Comparison of ENCODE assay signal across 35 mouse cellular contexts in genomic region chr9:14721610-14722009, GRCm38 (mm10). TPM values are rescaled to one million over a fixed set of nuclear protein-coding genes. Genes with fewer than 3 reads are reported as not detected.
"Had no signal": no experiment of that assay in that cellular context is flagged by ENCODE, and none has a peak within 500 bp of the region (broad histone marks: within the 10 kb centered on the region; RNA-seq: fewer than 3 reads in every experiment).

No protein-coding gene starts in this region.

- H3K4me3 ChIP-seq: embryonic facial prominence, embryonic 10.5 days; embryonic facial prominence, embryonic 12.5 days; embryonic facial prominence, embryonic 13.5 days; embryonic facial prominence, embryonic 15.5 days; erythroblast, embryonic 14.5 days; forebrain, embryonic 10.5 days; forebrain, embryonic 12.5 days; forebrain, embryonic 13.5 days; forebrain, embryonic 15.5 days; gastrocnemius, adult 2 months; heart, adult 2 months; heart, embryonic 10.5 days had no signal

- DNase-seq: cerebellum, postnatal 10 days; cerebellum, postnatal 14 days; cerebellum, postnatal 25 days; cerebellum, postnatal 36 days; embryo, embryonic 11 days; forebrain, postnatal 0 days; gastrocnemius, adult 2 months; gastrocnemius, postnatal 10 days; gastrocnemius, postnatal 14 days; gastrocnemius, postnatal 25 days; gastrocnemius, postnatal 36 days; heart, adult 11 months; heart, adult 18-20 months; heart, adult 2 months had no signal

- H3K9me3 ChIP-seq: embryonic facial prominence, embryonic 10.5 days; embryonic facial prominence, embryonic 12.5 days; embryonic facial prominence, embryonic 13.5 days; embryonic facial prominence, embryonic 15.5 days; forebrain, embryonic 10.5 days; forebrain, embryonic 12.5 days; forebrain, embryonic 13.5 days; forebrain, embryonic 15.5 days; heart, embryonic 10.5 days had no signal

- H3K4me2 ChIP-seq: embryonic facial prominence, embryonic 12.5 days; embryonic facial prominence, embryonic 13.5 days; embryonic facial prominence, embryonic 15.5 days; forebrain, embryonic 12.5 days; forebrain, embryonic 13.5 days; forebrain, embryonic 15.5 days had no signal

- H3K27ac ChIP-seq: embryonic facial prominence, embryonic 10.5 days; embryonic facial prominence, embryonic 12.5 days; embryonic facial prominence, embryonic 13.5 days; embryonic facial prominence, embryonic 15.5 days; forebrain, embryonic 10.5 days; forebrain, embryonic 12.5 days; forebrain, embryonic 13.5 days; forebrain, embryonic 15.5 days; gastrocnemius, adult 2 months; heart, adult 2 months; heart, embryonic 10.5 days had no signal

- H3K36me3 ChIP-seq: embryonic facial prominence, embryonic 10.5 days; embryonic facial prominence, embryonic 12.5 days; embryonic facial prominence, embryonic 13.5 days; embryonic facial prominence, embryonic 15.5 days; forebrain, embryonic 10.5 days; forebrain, embryonic 12.5 days; forebrain, embryonic 15.5 days; heart, embryonic 10.5 days had no signal

- H3K4me1 ChIP-seq: embryonic facial prominence, embryonic 12.5 days; embryonic facial prominence, embryonic 13.5 days; embryonic facial prominence, embryonic 15.5 days; forebrain, embryonic 13.5 days; forebrain, embryonic 15.5 days had no signal

- ATAC-seq: forebrain, embryonic 13.5 days; forebrain, embryonic 14.5 days; forebrain, embryonic 15.5 days; forebrain, embryonic 16.5 days; forebrain, postnatal 0 days had no signal

- H3K27me3 ChIP-seq: embryonic facial prominence, embryonic 12.5 days; embryonic facial prominence, embryonic 13.5 days; embryonic facial prominence, embryonic 15.5 days; forebrain, embryonic 12.5 days; forebrain, embryonic 13.5 days; forebrain, embryonic 15.5 days had no signal

- H3K9ac ChIP-seq: embryonic facial prominence, embryonic 12.5 days; embryonic facial prominence, embryonic 13.5 days; embryonic facial prominence, embryonic 15.5 days; forebrain, embryonic 12.5 days; forebrain, embryonic 13.5 days; forebrain, embryonic 15.5 days; forebrain, postnatal 0 days had no signal

RNA-seq across cellular contexts. Expression of gene Piwil4, which starts 18.9 kb away (rescaled TPM):
- total RNA-seq: common myeloid progenitor, adult 5-6 weeks; gastrocnemius, adult 18-20 months; gastrocnemius, adult 8-10 months; gastrocnemius, postnatal 25 days; gastrocnemius, postnatal 36 days; granulocyte monocyte progenitor cell, adult 5-6 weeks; heart, adult 18-20 months; heart, adult 2 months; heart, adult 8-10 months had no signal
- polyA plus RNA-seq: cortical plate, adult 2 months; embryonic facial prominence, embryonic 10.5 days; embryonic facial prominence, embryonic 11.5 days; embryonic facial prominence, embryonic 13.5 days; erythroblast, embryonic 14.5 days; forebrain, embryonic 11.5 days; forebrain, embryonic 13.5 days; heart, adult 2 months; heart, embryonic 10.5 days had no signal

RNA-seq across cellular contexts. Expression of gene Fut4, which starts 30.6 kb away (rescaled TPM):
- polyA plus RNA-seq: erythroblast, embryonic 14.5 days had no signal

RNA-seq across cellular contexts. Expression of gene 1700012B09Rik, which starts 49.2 kb away (rescaled TPM):
- total RNA-seq: gastrocnemius, adult 18-20 months; gastrocnemius, adult 2 months; gastrocnemius, adult 8-10 months; gastrocnemius, postnatal 10 days; gastrocnemius, postnatal 14 days; gastrocnemius, postnatal 25 days; gastrocnemius, postnatal 36 days; gastrocnemius, postnatal 4 days; heart, adult 18-20 months; heart, adult 2 months; heart, adult 8-10 months had no signal
- polyA plus RNA-seq: embryonic facial prominence, embryonic 13.5 days; erythroblast, embryonic 14.5 days; forebrain, embryonic 10.5 days; forebrain, embryonic 11.5 days; heart, adult 2 months; heart, embryonic 10.5 days had no signal
